Mouse (Mus musculus) embryonic facial prominence, embryonic 12.5 days (tissue): ENCODE measurements around the gene Sdsl. TPM values are rescaled to one million over a fixed set of nuclear protein-coding genes. Genes with fewer than 3 reads are reported as not detected.

Experiments
- ATAC-seq: fragments of 200-750 bp; cut with Nextera tagmentation; 2 replicates; pipeline ENCODE4 v1.8.0; 2017; ENCODE audit not compliant: insufficient number of reproducible peaks, insufficient read depth, low FRiP score, low TSS enrichment
- H3K27ac ChIP-seq: fragments of 300-500 bp; sonication (generic); 2 replicates; pipeline ENCODE4 v1.5.1; 2016; ENCODE audit warnings: mild to moderate bottlenecking
- H3K27me3 ChIP-seq: fragments of 300-500 bp; sonication (generic); 2 replicates; pipeline ENCODE4 v1.6.1; 2016; ENCODE audit warnings: mild to moderate bottlenecking, moderate library complexity
- H3K36me3 ChIP-seq: fragments of 300-500 bp; sonication (generic); 2 replicates; pipeline ENCODE4 v1.6.1; 2016; ENCODE audit warnings: mild to moderate bottlenecking
- H3K4me1 ChIP-seq: fragments of 300-500 bp; sonication (generic); 2 replicates; pipeline ENCODE4 v1.6.1; 2016
- H3K4me2 ChIP-seq: fragments of 300-500 bp; sonication (generic); replicated peaks from 2 replicates; pipeline ENCODE4 v1.6.1; 2016; ENCODE audit warnings: mild to moderate bottlenecking, moderate library complexity
- H3K4me3 ChIP-seq: fragments of 300-500 bp; sonication (generic); 2 replicates; pipeline ENCODE4 v1.5.1; 2016; ENCODE audit warnings: mild to moderate bottlenecking
- H3K9ac ChIP-seq: fragments of 300-500 bp; sonication (generic); 2 replicates; pipeline ENCODE4 v1.6.1; 2016; ENCODE audit warnings: mild to moderate bottlenecking, moderate library complexity
- H3K9me3 ChIP-seq: fragments of 300-500 bp; sonication (generic); 2 replicates; pipeline ENCODE4 v1.6.1; 2016; ENCODE audit warnings: mild to moderate bottlenecking, moderate library complexity
- WGBS: fragments of 180-500 bp; shearing (Covaris S2); methylation state at CpG from one replicate; pipeline ENCODE4 v1.1.7; 2016; 5-methylcytosine and 5-hydroxymethylcytosine counted together
- polyA plus RNA-seq: library from polyadenylated mRNA; unstranded; fragments of >200 nt; fragmentation: Nextera tagmentation; extraction: Ambion mirVana; gene quantifications from 2 replicates; pipeline ENCODE4 v1.2.1, GENCODE M21; 2016

The Sdsl gene
- polyA plus RNA-seq, 1 experiment from 2014 or later: 4.4 TPM

DNA sequence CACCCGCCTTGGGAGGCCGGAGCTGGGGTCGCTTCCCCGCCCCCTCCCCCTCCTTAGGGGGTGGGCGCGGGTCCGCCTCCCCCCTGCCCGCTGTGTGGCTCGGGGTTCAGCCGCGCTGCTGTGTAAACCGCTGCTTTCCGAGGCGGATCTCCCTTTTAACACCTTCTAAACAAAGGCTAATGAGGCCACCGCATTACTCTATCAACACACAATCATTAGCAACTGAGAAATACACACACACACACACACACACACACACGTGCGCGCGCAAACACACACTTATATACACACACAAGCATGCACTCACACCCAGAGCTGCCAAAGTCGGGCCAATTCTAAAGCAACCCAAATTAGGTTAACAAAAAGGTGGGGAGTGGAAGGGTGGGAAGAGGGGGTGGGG, 46.9 kb downstream of the Sdsl start:
- H3K27ac ChIP-seq: no peak overlapping the region

DNA sequence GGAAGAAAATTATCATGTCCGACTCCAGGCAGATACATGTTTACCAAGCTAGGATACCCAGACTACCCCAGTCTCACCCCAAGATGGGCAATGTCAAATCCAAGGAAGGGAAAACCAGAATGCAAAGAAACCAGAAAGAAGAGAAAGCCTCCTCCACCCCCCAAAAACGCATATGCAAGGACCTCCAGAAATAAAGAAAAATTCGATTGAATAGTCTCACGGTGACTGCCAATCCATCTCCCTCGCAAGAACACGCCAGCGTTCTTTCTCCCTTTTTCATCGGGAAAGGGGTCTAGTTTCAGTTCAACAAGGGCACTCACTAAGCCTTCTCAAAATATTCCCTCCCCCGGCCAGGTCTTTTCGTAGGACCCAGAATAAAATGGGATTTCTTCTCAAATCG, 48.0 kb downstream of the Sdsl start:
- peaks cover 96% of the 10 kb centered on the region for H3K27me3 ChIP-seq
- no peak overlapping the region for H3K4me3 ChIP-seq
- H3K27ac ChIP-seq: no peak overlapping the region
- H3K9me3 ChIP-seq: no peaks in the 10 kb centered on the region
- no peak overlapping the region for H3K9ac ChIP-seq
- no peak for ATAC-seq
- H3K36me3 ChIP-seq: no peaks in the 10 kb centered on the region
- WGBS: under 1% methylated on average over 11 of the region's 11 CpGs
- H3K4me2 ChIP-seq: no peak overlapping the region
- peaks cover 2% of the 10 kb centered on the region; the same call in 1 of the 2 replicates for H3K4me1 ChIP-seq

More for the DNA sequence above, 46.9 kb downstream of the Sdsl start:
- H3K4me2 ChIP-seq: no peak overlapping the region
- peaks cover 2% of the 10 kb centered on the region; the same call in 1 of the 2 replicates for H3K4me1 ChIP-seq
- peaks cover 98% of the 10 kb centered on the region for H3K27me3 ChIP-seq
- no peak overlapping the region for H3K4me3 ChIP-seq
- no peak overlapping the region for H3K9ac ChIP-seq
- no peak for ATAC-seq
- 2% methylated on average over 19 of the region's 20 CpGs for WGBS
- no peaks in the 10 kb centered on the region for H3K36me3 ChIP-seq
- H3K9me3 ChIP-seq: no peaks in the 10 kb centered on the region

DNA sequence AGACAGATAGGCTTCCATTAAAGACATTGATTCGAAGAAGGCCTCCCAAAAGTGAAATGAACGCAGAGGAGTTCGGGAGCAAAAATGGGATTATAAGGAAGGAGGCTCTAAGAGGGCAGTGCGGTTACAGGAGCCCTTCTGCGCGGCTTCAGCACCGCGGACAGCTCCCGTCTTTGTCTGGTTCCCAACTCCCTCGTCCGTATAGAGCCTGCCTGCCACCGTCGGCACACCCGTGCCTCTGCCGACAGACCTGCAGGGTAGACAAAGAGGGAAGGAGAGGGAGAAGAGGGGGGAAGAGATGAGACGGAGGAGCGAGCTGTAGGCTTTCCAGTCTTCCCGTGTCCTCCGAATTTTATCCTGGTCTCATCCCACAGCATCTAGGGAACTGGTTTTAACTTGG, 48.6 kb downstream of the Sdsl start:
- Histone ChIP-seq H3K27me3 (peaks cover 89% of the 10 kb centered on the region), H3K27ac (no peak overlapping the region), H3K4me3 (no peak overlapping the region), H3K4me1 (peaks cover 2% of the 10 kb centered on the region; the same call in 1 of the 2 replicates), H3K9me3 (no peaks in the 10 kb centered on the region), H3K36me3 (no peaks in the 10 kb centered on the region), H3K9ac (no peak overlapping the region), H3K4me2 (no peak overlapping the region)
- WGBS: under 1% methylated on average over 19 of the region's 19 CpGs
- no peak for ATAC-seq

DNA sequence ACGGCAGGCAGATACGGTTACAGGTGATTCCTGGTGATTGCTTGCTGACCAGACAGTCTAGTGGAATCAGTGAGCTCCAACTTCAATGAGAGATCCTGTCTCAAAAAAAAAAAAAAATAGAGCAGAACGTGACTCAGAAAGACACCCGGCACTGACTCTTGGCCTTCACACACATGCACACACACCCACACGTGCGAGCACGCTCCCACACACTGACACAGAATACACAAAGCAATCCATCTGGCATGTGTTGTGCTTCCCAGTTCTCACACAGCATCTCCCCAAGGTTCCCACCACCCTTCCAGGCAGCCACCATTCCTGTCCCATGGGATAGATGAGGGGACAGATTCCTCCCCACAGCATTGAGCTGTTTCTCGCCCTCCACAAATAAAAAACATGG, 52.5 kb downstream of the Sdsl start:
- no peak for ATAC-seq
- peaks cover 73% of the 10 kb centered on the region for H3K27me3 ChIP-seq
- no peak overlapping the region for H3K4me2 ChIP-seq
- H3K36me3 ChIP-seq: no peaks in the 10 kb centered on the region
- H3K27ac ChIP-seq: no peak overlapping the region
- H3K4me1 ChIP-seq: no peaks in the 10 kb centered on the region
- no peaks in the 10 kb centered on the region for H3K9me3 ChIP-seq
- WGBS: 81% methylated on average over 8 of the region's 8 CpGs
- no peak overlapping the region for H3K4me3 ChIP-seq
- no peak overlapping the region for H3K9ac ChIP-seq

DNA sequence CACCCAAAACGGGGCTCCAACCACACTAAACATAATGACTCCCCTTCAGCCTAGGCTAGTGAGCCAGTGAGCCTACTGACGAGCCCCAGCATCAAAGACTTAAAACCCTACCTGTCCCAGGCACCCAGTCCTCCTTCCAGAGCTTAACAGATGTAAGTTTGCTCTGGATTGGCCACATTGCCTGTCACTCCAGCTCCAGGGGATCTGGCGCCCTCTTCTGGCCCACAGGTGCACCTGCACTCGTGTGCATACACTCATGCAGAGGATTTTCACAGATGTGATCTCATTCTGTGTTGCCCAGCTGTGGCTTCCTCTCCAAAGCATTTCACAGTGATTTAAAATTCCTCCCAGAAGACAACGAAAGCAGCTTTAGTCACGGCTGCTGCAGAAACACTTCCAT, 59.2 kb downstream of the Sdsl start:
- Histone ChIP-seq H3K36me3 (no peaks in the 10 kb centered on the region), H3K4me1 (peaks cover 6% of the 10 kb centered on the region; the same call in 1 of the 2 replicates), H3K27ac (no peak overlapping the region), H3K4me2 (no peak overlapping the region), H3K9ac (no peak overlapping the region), H3K9me3 (0 out of 2 replicates have a peak, but pooled peaks cover 4% of the 10 kb centered on the region), H3K27me3 (peaks cover 69% of the 10 kb centered on the region), H3K4me3 (no peak overlapping the region)
- ATAC-seq: no peak
- 82% methylated on average over 6 of the region's 6 CpGs for WGBS

DNA sequence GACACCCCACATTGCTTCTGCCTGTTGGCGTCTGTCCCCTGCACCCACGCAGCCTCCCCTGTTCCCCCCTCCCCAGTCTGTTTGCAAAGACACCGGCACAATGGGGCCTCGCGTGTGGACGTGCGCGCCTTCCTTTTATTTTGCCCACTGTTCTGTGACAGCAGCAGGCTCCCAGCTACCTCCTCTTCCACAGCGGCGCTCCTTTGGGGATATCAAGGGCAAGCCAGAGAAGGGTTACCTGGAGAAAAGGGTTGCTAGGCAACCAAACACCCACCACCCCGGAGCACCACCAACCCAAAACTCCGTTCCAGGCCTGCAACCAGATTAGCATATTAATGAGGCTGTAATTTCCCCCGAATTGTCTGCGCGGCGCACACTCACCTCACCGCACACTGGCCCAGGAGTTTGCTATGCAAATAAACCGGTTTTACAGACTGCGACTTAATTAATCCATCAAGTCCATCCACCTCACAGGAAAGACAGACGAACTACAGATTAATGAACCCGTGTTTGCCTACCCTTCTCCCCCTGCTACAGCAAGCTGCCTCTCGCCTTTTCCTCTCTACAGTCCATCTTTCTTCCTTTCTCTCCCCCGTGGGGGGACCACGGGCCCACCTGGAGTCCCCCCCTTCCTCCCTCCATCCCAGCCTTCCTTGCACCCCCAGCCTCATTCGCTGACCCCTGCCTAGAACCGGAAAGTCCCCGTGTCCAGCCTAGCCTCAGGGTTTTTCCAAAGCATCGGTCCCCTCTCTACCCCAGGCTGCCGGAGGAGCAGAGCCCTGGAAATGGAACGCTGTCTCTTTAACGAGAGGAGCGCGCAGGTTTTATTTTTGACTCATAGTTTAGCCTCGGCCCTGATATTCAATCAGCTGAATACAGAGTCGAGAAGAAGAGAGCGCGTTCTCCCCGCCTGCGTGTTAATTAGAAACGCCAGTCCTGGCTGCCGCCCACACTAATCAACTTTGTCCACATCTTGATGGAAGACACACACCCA, 62.9 kb downstream of the Sdsl start:
- Histone ChIP-seq H3K36me3 (no peaks in the 10 kb centered on the region), H3K27me3 (peaks cover 61% of the 10 kb centered on the region), H3K9me3 (0 out of 2 replicates have a peak, but pooled peaks cover 4% of the 10 kb centered on the region), H3K4me2 (peak overlapping the region; percentile 40), H3K4me1 (peaks cover 6% of the 10 kb centered on the region; the same call in 1 of the 2 replicates), H3K4me3 (no peak overlapping the region; the same call in 1 of the 2 replicates), H3K27ac (no peak overlapping the region), H3K9ac (peak overlapping the region; percentile 30; the same call in 1 of the 2 replicates)
- ATAC-seq: no peak
- WGBS: 2% methylated on average over 41 of the region's 41 CpGs

DNA sequence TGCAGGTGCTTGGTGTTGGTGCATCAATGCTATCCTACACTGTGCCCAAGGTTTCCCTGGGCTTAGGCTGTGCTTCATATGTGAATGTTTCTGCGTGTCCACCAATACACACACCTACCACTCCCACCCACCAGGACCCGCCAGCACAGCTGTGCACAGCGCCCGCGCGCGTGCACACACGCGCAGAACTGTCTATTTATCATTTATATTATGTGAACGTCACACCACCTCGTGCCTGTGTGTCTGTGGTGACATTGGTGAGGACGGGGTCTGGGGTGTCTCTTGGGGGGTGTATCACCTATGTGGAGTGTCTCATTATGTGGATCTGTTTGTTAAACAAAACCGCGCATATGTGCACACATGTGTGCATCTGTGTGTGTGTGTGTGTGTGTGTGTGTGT, 63.7 kb downstream of the Sdsl start:
- peaks cover 56% of the 10 kb centered on the region for H3K27me3 ChIP-seq
- no peak overlapping the region; the same call in 1 of the 2 replicates for H3K4me2 ChIP-seq
- H3K27ac ChIP-seq: no peak overlapping the region
- H3K4me3 ChIP-seq: no peak overlapping the region
- no peak overlapping the region for H3K9ac ChIP-seq
- WGBS: 69% methylated on average over 14 of the region's 14 CpGs
- no peaks in the 10 kb centered on the region for H3K36me3 ChIP-seq
- peaks cover 6% of the 10 kb centered on the region; the same call in 1 of the 2 replicates for H3K4me1 ChIP-seq
- no peak for ATAC-seq
- 0 out of 2 replicates have a peak, but pooled peaks cover 4% of the 10 kb centered on the region for H3K9me3 ChIP-seq

Other genes with a start within 250 kb of the Sdsl start
- 0.96 and 1.9 TPM in 2 replicates for gene Lhx5, start 41.1 kb downstream of the Sdsl start, polyA plus RNA-seq
- not detected in 2 replicates for gene Sds, start 3.7 kb upstream of the Sdsl start, polyA plus RNA-seq
- 52.4 and 52.5 TPM in 2 replicates for gene Plbd2, start 30.8 kb upstream of the Sdsl start, polyA plus RNA-seq
- 5.4 and 6.4 TPM in 2 replicates for gene Slc8b1, start 38.4 kb upstream of the Sdsl start, polyA plus RNA-seq
- 17.4 and 18.9 TPM in 2 replicates for gene Tpcn1, start 115.9 kb upstream of the Sdsl start, polyA plus RNA-seq
- gene Iqcd, start 116.2 kb upstream of the Sdsl start, polyA plus RNA-seq: 0.65 and 0.70 TPM in 2 replicates
- gene Rita1, start 139.8 kb upstream of the Sdsl start, polyA plus RNA-seq: 16.7 and 17.5 TPM in 2 replicates
- 50.9 and 53.1 TPM in 2 replicates for gene Ddx54, start 139.9 kb upstream of the Sdsl start, polyA plus RNA-seq
- not detected in 2 replicates for gene Cfap73, start 161.4 kb upstream of the Sdsl start, polyA plus RNA-seq
- gene Rasal1, start 176.0 kb upstream of the Sdsl start, polyA plus RNA-seq: 0.18 and 0.26 TPM in 2 replicates
- 8.9 and 9.1 TPM in 2 replicates for gene Dtx1, start 239.1 kb upstream of the Sdsl start, polyA plus RNA-seq